Mouse (Mus musculus) lung, adult 2 months (tissue): ENCODE measurements at regions not wholly inside any gene's neighbourhood (a gene's known extent, or its start where the extent isn't known, plus 50 kb on each side); places are given as distances from the start of the nearest gene placed in this dataset.

Experiments used
- CTCF ChIP-seq: fragments of 200-500 bp; IDR thresholded peaks from 2 replicates; pipeline ENCODE4 v1.5.1; 2011; ENCODE audit warnings: mild to moderate bottlenecking, low read length, control low read depth; ENCODE audit not compliant: insufficient read depth
- POLR2A ChIP-seq: fragments of 200-500 bp; IDR thresholded peaks from 2 replicates; pipeline ENCODE4 v1.6.1; 2011; ENCODE audit warnings: low read depth, mild to moderate bottlenecking, control low read depth, low read length, borderline replicate concordance; ENCODE audit errors: extremely low read depth

- TF ChIP-seq CTCF (no peak), POLR2A (no peak)
Observed at GRCm38 (mm10) chr3:150695751-150696150, 741.9 kb upstream of the Adgrl4 start.
